Mouse (Mus musculus) gastrocnemius, postnatal 36 days (tissue): Measurements from ENCODE around the gene Fam213b. TPM values are rescaled to one million over a fixed set of nuclear protein-coding genes. Genes with fewer than 3 reads are reported as not detected.

ENCODE experiments used
- DNase-seq, 2 experiments: peaks; one replicate each; pipeline ENCODE4 v3.0.0; 2022
- intact Hi-C: fragments of 180-260 bp; cut with DNase I; formaldehyde crosslinking; loops from one replicate; pipeline ENCODE4 v1.15.1; 2025
- total RNA-seq, 2 experiments: library from RNA; stranded (reverse); gene quantifications; 2 replicates each; pipeline ENCODE4 v1.2.3; 2021

The Fam213b gene
- total RNA-seq, 2 experiments from 2014 or later: 89.1 to 111 TPM

DNA sequence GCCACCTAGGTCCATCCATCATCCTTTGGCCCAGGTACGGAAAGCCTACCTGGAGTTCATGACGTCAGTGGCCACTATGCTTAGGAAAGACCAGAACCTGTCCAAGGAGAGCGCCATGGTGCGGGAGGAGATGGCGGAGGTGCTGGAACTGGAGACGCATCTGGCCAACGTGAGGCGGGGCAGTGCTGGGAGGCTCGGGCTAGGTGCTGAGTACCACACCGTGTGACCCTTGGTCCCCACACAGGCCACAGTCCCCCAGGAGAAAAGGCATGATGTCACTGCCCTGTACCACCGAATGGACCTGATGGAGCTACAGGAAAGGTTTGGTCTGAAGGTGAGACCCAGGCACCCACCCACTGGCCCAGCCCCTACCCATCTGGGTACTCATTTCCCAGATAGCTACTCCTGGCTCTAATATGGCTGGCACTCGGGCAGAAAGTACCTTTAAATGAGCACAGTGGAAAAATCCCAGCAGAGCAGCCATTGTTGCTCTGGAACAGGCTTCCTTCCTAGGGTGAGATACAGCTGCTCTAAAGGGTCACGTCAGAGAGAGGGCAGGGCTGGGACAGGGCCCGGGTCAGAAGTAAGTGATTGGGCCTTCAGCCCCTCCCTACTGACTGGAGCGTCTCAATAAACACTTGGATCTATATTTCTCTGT, 11.2 kb downstream of the Fam213b start:
- DNase-seq: no peak
- intact Hi-C loops: no loop called here

DNA sequence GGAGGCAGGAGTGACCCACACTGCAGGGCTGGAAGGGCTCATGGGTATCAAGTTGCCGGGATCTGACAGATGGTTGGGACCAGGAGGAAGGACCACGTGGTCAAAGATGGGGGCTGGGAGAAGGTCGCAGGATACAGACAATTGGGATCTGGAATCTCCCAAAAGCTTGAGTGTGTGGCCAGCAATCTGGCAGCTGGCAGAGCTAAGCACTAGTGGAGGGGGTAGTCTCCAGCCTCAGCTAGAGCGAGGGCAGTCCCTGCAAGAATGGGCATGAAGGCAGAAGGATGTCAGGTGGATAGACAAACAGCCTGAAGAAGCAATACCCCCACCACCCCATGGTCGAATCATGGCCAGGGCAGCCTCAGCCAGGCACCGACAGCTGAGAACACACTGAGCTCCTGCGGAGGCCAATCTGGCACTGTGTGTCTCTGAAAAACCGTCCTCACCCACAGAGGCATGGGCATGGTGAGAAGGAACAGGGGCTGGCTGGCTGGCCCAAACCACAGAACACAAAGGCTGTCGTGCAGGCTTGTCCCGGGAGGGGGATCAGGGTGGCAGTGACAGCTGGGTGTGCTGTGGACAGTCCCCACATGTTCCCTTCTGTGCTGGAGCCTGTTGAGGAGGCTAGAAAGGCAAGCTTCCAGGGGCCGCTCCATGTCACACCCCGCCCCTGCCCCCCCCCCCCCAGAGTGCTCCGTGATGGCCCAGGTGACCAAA, 11.9 kb downstream of the Fam213b start:
- intact Hi-C loops: no loop called here
- no peak for DNase-seq

DNA sequence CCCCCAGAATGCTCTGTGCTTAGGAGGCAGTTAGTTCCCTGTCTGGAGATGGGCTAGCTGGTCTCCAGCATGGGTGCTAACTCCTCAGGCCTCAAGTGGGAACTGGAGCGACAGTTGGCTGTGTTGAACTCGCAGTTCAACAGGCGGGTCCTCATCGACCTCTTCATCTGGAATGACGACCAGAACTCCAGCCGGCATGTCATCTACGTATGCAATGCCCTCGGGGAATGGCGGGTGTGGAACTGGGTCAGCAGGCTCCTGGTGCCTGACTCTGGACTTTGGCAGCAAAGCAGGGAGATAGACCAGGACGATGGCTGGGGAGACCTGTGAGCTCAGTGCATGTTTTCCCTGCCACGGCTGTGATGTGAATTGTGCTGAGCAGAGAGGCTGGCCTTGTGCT, 13.5 kb downstream of the Fam213b start:
- DNase-seq: no peak
- intact Hi-C loops: no loop called here

DNA sequence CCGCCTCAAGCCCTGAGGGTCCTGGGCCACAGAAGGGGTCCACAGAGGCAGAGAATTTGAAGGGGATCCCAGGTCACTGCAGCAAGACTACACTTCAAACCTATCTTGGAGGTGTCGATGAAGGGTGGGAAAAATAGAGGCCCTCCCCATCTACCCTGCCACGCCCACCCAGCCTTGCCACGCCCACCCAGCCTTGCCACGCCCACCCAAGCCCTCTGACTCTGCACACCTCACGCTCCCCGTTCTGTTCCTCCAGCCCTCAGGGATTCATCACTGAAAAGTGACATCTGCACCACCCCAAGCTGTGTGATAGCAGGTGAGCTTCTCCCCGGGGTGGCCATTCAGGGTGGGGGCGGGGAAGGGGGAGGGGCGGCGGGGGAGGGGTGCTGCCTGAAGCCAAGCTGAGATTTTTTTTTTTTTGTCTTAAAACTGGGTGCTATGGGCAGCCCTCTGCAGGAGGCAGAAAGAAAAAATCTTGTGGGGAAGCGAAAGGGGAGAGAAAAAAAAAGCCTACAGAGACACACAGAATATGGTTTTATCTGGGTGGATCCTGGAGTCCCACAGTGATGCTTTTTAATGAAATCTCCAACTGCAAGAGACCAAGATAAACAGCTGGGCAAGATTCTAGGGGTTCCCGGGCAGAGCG, 16.8 kb downstream of the Fam213b start:
- no peak for DNase-seq
- intact Hi-C loops: loop anchor here (5.0 kb wide), 1 partner anchor 105 kb away; no protein-coding TSS in a partner anchor

DNA sequence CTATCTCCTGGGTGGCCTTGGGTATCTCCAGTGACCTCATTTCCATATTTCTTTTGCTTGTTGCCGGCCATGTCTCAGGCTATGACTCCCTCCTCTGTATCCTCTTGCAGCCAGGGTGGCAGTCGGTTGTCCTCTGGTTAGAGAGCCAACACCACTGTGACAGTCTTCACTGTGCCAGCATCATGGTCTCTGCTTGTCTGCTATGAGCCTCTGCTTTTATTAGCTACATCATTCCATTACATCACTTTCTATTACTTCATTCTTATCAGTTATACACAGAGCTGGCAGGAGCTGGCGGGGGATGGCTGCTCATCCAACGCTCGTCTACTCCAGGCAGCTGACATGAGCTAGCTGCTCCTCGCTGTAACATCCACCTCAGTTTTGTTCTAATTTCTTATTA, 18.2 kb downstream of the Fam213b start:
- no peak for DNase-seq
- intact Hi-C loops: loop anchor here (5.0 kb wide), 1 partner anchor 107 kb away; no protein-coding TSS in a partner anchor

DNA sequence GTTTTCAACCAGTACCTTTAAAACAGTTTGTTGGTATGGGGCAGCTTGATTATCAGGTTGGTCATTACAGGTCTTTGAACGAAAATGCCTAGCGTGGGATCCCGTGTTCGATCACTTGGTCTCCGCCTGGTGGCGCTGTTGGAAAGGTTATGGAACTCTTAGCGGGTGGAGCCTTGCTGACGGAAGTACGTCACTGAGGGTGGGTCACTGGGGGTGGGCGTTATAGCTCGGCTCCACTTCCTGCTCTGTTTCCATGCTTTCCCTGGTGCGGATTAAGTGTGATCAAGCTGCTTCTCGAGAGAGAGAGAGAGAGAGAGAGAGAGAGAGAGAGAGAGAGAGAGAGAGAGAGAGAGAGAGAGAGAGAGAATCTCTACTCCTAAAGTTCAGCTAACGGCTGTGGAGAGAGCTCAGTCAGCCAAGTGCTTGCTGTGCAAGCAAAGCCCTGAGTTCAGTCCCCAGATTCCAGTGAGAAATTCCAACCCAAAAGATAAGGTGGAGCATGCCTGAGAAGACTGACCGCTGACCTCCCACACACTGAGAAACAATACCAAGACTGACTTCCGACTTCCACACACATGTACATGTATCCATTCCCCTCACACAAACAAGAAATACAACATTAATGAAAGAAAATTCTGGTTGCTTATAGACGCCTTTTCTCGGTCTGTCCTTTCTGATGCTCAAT, 20.9 kb downstream of the Fam213b start:
- peak; percentile 86 to 90 for DNase-seq
- intact Hi-C loops: loop anchor here (1.0 to 2.0 kb wide), 3 partner anchors 31 to 188 kb away; no protein-coding TSS in a partner anchor

DNA sequence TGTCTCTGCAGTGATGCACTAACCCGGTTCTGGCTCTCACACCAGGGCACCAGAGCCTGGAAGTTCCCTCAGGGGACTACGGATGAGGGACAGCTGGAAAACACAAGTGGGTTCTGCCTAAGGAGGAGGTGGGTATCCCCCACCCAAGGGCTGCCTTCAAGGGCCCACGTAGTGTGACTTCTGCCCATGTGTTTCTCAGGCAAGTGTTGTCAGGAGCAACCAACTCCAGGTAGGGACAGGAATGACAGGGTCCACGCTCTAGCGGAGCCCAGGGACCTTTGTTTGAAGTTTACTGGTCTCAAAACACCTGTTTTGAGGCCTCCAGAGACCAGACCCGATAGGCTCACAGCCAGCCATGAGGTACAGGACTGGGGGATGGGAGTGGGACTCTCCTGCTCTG, 25.7 kb downstream of the Fam213b start:
- intact Hi-C loops: no loop called here
- no peak for DNase-seq

DNA sequence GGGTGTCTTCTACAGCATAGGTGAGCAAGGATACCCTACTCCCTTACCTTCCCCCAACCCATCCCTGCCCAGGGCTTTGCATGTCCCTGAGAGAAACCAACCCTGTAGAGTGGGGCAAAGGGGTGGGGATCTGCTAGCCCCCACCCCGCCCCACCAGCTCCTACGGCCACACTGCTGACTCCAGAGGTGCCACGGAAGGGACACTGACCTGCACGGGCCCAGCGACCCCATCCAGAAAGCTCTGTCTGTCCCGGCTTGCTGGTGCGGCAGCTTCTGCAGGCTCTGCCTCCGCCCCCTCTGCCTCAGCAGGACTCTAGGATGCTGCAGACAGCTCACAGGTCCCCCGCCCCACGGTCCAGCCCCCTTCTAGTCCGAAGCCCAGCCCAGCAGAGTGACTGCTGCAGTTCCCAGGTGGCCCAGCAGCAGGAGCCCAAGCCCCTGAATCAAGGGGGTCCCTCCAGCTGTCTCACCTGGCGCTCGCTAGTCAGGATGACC, 27.1 kb downstream of the Fam213b start:
- DNase-seq: no peak
- intact Hi-C loops: no loop called here

DNA sequence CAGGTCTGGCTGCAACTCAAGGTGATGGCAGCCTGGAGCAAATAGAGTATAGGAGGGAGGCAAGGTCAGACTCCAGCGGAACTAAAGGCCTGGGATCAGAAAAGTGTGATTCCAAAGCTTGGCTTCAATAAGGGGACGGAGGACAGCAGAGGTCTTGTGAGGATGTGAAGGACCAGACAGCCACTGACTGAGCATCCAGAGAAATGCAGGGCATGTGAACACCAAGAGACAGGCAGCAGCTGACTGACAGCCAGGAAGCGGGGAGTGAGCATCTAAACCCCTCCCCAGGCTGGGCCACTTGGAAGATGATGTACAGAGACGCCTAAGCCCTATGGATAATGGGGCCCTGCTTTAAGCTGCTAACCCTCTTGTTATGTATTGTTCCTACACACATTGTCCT, 28.2 kb downstream of the Fam213b start:
- intact Hi-C loops: no loop called here
- no peak for DNase-seq

DNA sequence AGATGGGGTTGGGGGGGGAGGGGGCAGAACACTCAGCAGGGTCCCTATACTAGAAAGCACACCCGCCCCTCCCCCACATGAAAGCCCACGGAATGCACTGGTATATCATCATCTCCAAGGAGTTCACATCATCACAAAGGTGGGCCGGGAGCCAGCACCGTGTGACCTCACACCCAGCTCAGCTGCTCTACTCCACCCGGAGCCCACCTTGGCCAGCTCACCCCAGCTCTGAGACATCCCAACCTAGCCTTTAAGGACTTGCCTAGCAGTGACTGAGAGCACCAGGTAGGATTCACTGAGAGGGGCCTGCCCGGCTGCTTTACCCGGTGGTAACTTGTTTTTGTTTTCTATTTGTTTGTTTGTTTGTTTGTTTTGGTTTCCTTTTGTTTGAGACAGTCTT, 29.5 kb downstream of the Fam213b start, which contains the start of gene Mmel1:
TSS of gene Mmel1 (plus strand) at position 146 of the 400 bp plus-strand sequence.
- DNase-seq: no peak
- intact Hi-C loops: loop anchor here (5.0 kb wide), 2 partner anchors 73 to 193 kb away; no protein-coding TSS in a partner anchor

DNA sequence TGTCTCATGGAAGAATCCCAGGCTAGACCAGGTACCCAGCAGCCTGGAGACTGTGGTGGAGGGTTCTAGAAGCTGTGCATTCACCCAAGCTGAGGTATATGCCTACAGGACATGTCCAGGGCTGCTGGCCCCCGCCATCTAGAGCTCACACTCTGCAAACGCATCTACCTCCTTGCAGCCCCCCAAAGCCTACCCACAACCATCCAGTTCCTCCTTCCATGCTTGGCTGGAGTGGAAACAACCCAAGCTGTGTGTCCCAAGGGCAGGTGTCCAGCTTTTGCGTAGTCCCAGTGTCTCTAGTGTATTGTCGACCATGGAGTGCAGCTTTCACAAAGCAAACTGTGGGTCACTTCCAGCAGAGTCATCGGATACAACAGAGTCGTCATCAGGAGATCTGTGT, 31.7 kb downstream of the Fam213b start:
- no peak for DNase-seq
- intact Hi-C loops: loop anchor here (5.0 kb wide), 2 partner anchors 75 to 195 kb away; no protein-coding TSS in a partner anchor

DNA sequence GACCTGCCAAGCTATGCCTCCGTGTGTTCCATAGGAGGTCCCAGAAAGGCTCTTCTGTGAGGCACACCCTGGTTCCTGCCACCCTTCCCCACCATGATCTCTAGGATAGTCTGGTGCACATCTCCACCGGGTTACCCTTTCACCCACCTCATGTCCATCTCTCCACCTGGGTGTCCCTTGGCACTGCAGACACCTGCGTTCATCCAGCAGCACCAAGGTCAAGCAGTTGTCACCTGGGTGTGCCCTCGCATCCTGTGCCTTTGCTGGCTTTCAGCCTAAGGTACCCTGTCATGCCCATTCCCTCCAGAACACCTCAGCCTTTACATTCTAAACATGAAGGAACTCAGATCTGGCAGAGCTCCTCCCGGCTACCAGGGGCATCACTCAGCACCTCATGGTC, 32.5 kb downstream of the Fam213b start:
- intact Hi-C loops: loop anchor here (5.0 kb wide), 2 partner anchors 76 to 196 kb away; no protein-coding TSS in a partner anchor
- DNase-seq: peak in 1 of 2 experiments; percentile 9

DNA sequence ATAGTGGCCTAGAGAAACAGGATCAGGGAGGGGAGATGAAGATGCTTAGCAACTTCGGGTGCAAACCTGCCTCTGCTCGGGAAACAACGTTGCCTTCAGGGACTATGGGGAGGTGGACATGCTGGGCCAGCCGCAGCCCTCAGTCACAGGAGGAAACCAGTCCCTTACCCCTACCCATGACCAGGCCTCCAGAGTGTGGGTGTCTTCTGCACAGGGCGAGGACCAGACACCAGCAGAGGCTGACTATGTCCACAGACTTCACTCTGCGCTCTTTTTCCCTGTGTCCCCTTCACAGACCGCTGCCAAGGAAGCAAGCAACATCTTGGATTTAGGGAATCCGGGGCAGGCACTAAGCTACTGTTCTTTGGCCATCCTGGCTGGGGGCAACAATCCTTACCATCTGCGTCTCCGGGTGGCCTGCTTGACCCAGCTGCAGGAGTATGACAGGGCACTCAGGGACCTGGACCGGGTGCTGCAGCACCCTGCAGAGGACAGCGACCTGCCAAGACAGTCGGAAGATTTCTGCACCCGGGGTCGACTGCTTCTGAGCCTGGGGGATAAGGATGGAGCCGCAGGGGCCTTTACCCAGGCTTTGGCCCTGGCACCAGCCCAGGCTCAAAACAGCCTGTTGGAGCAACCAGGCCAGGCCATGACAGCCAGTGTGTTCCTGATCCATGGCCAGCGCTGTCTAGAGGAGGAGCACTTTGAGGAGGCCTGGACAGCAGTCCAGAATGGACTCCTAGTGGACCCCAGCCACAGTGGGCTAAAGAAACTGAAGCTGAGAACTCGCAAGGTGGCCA, 33.8 kb downstream of the Fam213b start:
- intact Hi-C loops: loop anchor here (5.0 kb wide), 2 partner anchors 77 to 197 kb away; no protein-coding TSS in a partner anchor
- DNase-seq: peak in 1 of 2 experiments; percentile 16

DNA sequence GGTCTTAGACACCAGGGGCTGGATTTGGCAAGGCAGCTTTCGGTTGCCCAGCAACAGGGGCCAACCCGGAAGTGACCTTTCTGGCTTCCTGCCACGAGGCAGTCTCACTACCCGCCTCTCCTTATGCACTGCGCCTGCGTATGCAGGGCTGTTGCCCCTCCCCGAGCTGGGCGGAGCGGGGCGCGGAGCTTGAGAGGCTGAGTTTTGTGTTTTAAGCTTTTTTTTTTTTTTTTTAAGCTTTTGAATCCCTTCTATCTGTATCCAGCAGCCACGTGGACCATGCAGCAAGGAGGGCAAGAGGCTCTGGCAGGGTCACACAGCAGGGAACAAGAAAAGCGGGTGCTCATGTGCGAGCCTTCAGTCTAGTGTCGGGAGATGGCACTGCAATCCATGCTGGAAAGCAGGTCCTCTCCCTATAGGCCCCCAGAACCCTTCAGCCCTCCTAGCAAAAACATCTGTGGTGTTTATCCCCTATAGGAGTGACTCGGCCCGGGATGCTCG, 34.6 kb downstream of the Fam213b start:
- peak; percentile 77 to 84 for DNase-seq
- intact Hi-C loops: no loop called here

DNA sequence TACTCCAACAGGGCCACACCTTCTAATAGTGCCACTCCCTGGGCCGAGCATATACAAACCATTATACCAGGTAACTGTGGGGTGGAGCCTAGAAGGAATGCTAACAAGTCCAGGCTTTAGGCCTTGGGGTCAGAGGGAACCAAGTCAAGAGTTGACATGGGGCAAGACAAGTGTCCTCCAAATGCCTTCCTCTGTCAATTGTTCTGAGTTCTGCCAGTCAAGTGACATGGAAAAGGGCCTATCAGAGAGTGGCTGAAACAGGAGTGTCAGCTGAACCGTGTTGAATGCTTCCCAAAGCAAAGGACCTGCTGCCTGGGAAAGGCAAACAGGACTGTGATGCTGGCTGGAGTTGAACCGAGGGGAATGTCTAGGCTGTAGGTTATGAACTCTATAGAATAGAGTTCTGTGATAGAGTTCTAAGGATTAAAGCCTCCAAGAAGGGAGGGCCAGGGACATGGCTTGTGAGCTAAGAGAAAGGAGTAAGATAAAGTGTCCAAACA, 35.4 kb downstream of the Fam213b start:
- peak in 1 of 2 experiments; percentile 4 for DNase-seq
- intact Hi-C loops: no loop called here

DNA sequence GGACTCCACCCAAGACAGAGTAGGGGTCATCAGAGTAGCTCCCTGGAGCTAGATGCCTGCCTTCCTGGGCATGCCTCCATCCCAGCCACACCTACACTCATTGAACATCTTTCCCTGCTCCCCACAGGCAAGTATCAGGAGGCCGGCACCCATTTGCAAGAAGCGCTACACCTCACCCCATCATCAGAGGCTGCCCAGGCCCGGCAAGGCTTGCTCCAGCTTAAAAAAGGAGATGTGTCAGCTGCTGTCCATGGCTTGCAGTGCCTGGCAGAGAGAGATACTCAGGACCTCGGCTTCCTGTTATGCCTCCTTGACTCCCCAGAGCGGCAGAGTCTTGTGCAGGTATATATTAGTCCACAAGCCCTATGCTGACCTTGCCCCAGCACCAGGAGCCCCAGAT, 37.0 kb downstream of the Fam213b start:
- intact Hi-C loops: no loop called here
- DNase-seq: no peak

DNA sequence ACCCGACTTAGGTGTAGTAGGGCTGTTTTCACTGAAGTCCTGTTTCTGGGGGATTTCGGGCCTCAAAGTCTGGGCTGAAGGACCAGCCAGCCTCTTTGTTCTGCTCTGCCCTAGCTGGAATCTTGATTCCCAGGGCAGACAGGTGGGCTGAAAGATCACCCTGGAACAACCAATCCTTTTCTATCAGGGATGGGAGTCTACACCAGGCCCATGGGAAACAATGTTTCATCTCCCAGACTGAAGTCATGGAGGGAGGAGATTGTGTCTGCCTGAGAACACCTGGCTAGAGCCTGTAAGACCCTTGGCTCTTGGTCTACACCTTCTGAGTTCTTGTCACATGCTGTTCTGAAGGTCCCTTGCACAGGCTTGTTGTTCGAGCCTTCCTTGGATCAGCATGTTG, 40.3 kb downstream of the Fam213b start:
- intact Hi-C loops: no loop called here
- DNase-seq: peak in 1 of 2 experiments; percentile 4

DNA sequence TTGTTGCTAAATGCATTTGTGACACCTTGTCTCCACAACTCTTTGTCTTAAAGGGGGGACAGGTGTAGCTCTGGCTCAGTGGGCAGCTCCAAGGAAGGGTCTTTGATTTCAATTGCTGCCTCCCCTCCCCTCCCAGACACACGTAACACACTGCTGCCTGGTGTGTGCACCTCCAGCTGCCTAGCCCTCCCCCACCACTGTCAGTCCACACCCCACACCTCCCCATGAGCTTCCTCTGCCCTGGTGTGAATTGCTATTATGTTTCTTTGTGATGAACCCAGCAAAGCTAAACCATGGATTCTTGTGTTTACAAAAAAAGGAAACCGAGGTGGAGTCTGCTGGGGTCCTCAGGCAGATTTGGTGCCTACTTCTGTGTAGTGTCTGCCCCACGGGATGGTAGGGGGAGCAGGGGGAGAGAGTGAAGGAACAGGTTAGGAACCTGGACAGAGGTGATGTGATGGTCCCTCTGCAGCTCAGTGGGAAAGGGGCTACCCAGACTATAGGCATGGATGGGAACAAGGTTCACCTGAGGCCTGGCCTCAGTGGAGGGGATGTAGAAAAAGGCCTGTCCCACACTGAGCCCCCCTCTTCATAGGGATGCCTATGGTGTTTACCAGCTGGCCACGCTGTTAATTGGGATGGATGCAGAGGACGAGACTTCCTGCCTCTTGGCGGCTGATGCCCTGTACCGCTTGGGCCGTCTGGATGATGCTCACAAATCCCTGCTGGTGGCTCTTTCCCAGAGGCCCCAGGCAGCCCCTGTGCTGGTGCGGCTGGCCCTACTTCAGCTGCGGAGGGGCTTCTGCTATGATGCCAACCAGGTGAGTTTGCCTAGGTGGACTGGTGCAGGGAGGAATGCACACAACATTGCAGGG, 41.3 kb downstream of the Fam213b start:
- intact Hi-C loops: no loop called here
- peak in 1 of 2 experiments; percentile 6 for DNase-seq
